Mouse (Mus musculus) olfactory bulb, adult 2 months (tissue): ENCODE data around the gene Adamts3.

Experiments used
- CTCF ChIP-seq: fragments of 200-500 bp; IDR thresholded peaks from 2 replicates; pipeline ENCODE4 v1.5.1; 2012; ENCODE audit warnings: low read depth, mild to moderate bottlenecking, low read length, moderate library complexity; ENCODE audit not compliant: insufficient read depth
- POLR2A ChIP-seq: fragments of 200-500 bp; IDR thresholded peaks from 2 replicates; pipeline ENCODE4 v1.6.1; 2012; ENCODE audit warnings: mild to moderate bottlenecking, low read depth, low read length, moderate library complexity; ENCODE audit not compliant: insufficient read depth

DNA sequence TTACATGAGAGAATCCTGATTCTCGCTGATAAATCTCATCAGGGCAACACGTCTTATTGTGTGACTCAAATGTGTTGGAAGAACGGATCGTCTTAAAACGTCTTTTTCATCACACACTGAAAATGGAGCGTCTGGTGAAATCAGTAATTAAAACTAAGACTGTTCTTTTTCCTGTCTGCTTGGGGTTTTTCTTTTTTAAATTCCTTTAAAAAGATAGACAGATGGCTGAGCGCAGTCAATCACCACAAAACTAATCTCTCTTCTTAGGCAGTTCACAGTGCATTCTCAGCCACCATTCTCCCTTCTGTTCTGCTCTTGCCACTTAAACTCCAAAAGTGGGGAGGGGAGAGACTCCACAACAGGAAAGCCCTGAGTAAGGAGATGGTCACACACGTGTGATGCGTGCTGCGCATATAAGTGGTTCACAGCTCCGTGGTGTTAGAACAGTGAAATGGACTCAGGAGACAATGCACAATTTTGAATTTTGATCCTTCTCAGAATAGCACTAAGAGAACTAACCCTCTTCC is 4.2 kb downstream of the Adamts3 start:
- TF ChIP-seq CTCF (no peak), POLR2A (no peak)
